Mouse (Mus musculus): ENCODE results near the gene Npvf. TPM values are rescaled to one million over a fixed set of nuclear protein-coding genes. Genes with fewer than 3 reads are reported as not detected.
"Not testable (repeated sequence)": the region's sequence is repeated elsewhere in the genome, so short reads cannot be mapped to it uniquely, and the experiment has no call there.

The Npvf gene
- polyA plus RNA-seq, 1 experiment, result not detected

DNA sequence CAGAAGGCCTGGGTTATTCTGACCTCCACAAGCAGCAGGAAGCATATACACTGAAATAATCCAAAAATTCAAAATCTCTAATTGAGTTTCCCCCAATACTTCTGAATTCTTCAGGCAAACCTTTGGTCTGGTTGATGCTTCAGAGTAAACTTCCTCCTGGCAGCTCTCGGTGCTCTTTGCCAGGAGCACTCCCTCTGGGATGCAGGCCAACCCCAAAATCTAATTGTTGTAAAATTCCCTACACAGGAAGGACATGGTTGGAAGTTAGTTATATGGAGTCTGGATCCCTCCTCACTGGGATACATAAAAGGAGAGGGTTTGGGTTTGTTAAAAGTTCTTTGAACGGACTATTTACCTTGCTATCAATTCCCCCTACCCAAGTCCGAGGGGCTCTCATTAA, 9.5 kb downstream of the Npvf start:
- no peak for DNase-seq (ENCODE audit: low read depth, low spot score)
- WGBS, result 22% methylated on average over 3 of the region's 3 CpGs

DNA sequence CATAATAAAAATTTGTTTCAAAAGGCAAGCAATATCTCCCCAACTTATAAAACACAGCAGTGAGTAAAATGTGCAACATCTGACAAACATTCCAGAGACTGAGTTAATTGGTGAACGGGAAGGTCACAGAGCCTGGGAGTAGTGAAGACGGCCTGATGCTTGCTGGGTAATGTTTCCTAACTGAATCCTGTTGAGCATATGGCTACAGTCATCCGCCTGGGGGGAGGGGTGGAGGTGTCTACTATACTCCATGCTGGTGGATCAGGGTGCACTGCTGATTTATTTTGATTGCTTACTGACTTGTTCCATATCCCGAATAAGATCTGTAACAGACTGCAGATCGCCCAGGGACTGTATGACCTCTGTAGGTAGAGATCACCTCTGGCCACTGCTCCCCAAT, 12.3 kb downstream of the Npvf start:
- WGBS, result 73% methylated on average over 5 of the region's 5 CpGs

DNA sequence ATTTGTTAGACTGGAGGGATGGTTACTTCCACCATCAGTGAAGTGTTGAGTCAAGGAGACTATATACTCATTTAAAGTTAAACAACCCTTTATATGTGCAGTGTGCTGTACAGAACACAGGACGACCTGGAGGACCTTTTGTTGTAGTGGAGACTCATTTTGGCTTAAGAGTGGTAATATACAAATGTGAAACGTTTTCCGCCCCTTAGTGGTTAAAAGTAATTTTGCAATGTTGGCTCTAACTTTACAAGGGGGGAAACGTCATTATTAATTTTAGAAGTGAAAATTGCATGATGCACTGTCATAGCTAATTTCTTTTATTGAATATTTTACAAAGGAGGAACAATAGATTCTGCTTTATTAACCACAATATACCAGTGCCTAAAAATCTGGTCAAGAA, 13.9 kb downstream of the Npvf start:
- WGBS, result 53% methylated on average over 4 of the region's 4 CpGs
- DNase-seq (ENCODE audit: low read depth, low spot score), result no peak

More for the DNA sequence above, 12.3 kb downstream of the Npvf start:
- no peak for DNase-seq (ENCODE audit: low read depth, low spot score)

DNA sequence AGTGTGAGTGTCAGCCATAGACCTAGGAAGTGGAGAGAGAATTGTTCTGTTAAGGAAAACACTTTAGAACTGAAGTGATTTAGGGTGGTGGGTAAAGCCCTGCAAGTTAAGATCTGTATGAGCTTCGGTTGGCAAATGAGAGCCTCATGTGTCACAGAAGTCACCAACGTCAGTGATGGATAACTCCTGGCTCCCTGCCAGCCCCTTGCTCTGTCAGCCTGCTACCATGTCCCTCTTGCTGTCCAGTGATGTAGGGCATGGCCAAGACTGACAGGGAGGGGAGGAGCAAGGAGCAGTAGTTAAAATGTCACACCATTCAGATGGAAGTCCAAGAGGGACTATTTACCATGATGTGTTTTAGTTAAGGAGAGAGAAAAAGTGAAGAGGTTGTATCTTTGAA, 14.6 kb downstream of the Npvf start:
- no peak for DNase-seq (ENCODE audit: low read depth, low spot score)
- WGBS, result 18% methylated on average over 2 of the region's 2 CpGs

DNA sequence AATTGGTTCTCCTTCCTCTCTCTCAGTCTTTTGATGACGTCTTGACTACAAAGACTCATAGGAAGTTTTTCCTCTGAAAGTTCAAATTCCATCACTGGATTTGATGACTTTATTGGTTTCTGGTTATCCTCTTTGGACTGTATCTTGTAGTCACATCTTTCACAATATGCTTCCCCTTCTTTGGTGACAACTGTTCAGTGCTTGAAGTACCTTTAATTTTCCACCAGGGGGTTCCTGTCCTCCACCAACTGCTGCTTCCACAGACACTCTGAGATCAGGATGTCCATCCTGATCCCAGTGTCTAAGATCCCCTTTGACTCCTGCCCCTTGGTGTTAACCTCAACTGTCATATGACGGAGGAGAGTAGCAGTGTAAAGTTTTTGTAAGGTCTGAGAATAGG, 28.1 kb downstream of the Npvf start:
- WGBS, result 71% methylated on average over 2 of the region's 2 CpGs
- DNase-seq (ENCODE audit: low read depth, low spot score), result not testable (repeated sequence)

DNA sequence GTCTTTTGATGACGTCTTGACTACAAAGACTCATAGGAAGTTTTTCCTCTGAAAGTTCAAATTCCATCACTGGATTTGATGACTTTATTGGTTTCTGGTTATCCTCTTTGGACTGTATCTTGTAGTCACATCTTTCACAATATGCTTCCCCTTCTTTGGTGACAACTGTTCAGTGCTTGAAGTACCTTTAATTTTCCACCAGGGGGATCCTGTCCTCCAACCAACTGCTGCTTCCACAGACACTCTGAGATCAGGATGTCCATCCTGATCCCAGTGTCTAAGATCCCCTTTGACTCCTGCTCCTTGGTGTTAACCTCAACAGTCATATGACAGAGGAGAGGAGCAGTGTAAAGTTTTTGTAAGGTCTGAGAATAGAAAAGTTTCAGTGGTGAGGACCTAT, 36.0 kb downstream of the Npvf start:
- not testable (repeated sequence) for DNase-seq (ENCODE audit: low read depth, low spot score)
- WGBS, result 71% methylated on average over 1 of the region's 1 CpGs

DNA sequence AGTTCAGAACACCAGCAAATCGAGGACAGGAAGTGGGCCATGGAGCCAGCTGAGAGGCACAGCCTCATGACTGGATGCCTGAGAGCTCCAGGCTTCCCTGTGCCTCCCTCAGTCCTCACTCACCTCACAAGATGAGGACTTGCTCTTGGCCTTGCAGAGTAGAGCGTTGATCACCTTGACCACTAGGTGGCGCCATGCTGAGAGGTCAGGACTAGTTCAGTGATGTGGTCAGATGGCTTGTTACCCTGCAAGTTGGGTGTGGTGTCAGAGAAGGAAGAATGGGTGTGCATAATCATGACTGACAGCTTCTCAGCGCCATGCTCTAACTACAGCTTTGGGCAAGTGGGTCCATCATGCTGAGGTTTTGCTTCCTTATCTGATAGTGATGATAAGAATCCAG, 52.6 kb downstream of the Npvf start:
- DNase-seq (ENCODE audit: low read depth, low spot score), result peak; percentile 47

More for the DNA sequence above, 52.6 kb downstream of the Npvf start:
- 31% methylated on average over 4 of the region's 4 CpGs for WGBS

Other genes with a start within 250 kb of the Npvf start
- gene Osbpl3, start 198.2 kb downstream of the Npvf start, polyA plus RNA-seq (2012; rRNA removed), result 6.0 and 13.0 TPM in 2 replicates
- 7.8 and 8.0 TPM in 2 replicates for gene Cycs, start 87.9 kb downstream of the Npvf start, polyA plus RNA-seq (2012; rRNA removed)
- gene 4921507P07Rik, start 57.8 kb downstream of the Npvf start, polyA plus RNA-seq (2012; rRNA removed), result 0.04 and 0.15 TPM in 2 replicates